Mouse (Mus musculus) cerebellum, adult 2 months (tissue): ENCODE measurements around the gene Tpmt.

Source experiments
- CTCF ChIP-seq: fragments of 200-500 bp; IDR thresholded peaks from 2 replicates; pipeline ENCODE4 v1.5.1; 2011; ENCODE audit warnings: low read depth, mild to moderate bottlenecking, control low read depth, low read length, moderate library complexity, borderline replicate concordance; ENCODE audit not compliant: insufficient read depth
- POLR2A ChIP-seq: fragments of 200-500 bp; IDR thresholded peaks from 2 replicates; pipeline ENCODE4 v1.6.1; 2011; ENCODE audit warnings: low read length, control low read depth, borderline replicate concordance; ENCODE audit not compliant: insufficient read depth

GRCm38 (mm10) chr13:47067001-47067400 is 22.5 kb upstream of the Tpmt start:
- TF ChIP-seq CTCF: no peak
- TF ChIP-seq POLR2A: no peak
